In the genomic region with DNA sequence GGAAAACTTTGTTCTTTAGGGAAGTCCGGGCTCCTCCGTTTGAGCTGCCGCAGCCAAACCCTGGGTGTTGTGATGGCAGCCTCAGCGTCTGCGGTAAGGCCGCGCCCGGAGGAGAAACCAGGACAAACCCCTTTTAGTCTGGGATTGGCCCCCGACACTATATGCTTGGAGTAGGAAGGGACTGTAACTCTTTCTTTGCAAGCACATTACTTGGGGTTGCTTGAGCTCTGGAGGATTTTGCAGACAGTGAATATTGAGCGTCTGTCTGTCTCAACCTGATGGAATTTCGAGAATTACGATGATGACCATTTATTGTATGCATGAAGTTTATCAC, we compare ENCODE assay signal across 7 mouse cellular contexts. TPM values are rescaled to one million over a fixed set of nuclear protein-coding genes. Genes with fewer than 3 reads are reported as not detected.
DNase-seq lines count a peak whose midpoint lies in the region; ATAC-seq and TF ChIP-seq lines count a peak whose summit lies in the region.

No protein-coding gene starts in this region.

- H3K9ac ChIP-seq in lung, embryonic 15.5 days = peak overlapping the region; percentile 83
- peak overlapping the region; percentile 84 for H3K9ac ChIP-seq in limb, embryonic 11.5 days (ENCODE audit: low read length)

- no peaks in the 10 kb centered on the region for H3K9me3 ChIP-seq in lung, embryonic 15.5 days
- H3K9me3 ChIP-seq in forebrain, embryonic 10.5 days = peaks cover 6% of the 10 kb centered on the region; the same call in 1 of the 2 replicates
- H3K9me3 ChIP-seq in limb, embryonic 11.5 days (ENCODE audit: control insufficient read depth, low read length) = no peaks in the 10 kb centered on the region

- TF ChIP-seq POLR2A in olfactory bulb, adult 2 months (IDR thresholded peaks at IDR 0.05; ENCODE audit: insufficient read depth, low read depth, low read length) = no peak

- no peak for TF ChIP-seq CTCF in olfactory bulb, adult 2 months (IDR thresholded peaks at IDR 0.05; ENCODE audit: insufficient read depth, low read depth, low read length)

- H3K4me3 ChIP-seq in lung, embryonic 15.5 days = peak overlapping the region; percentile 72
- H3K4me3 ChIP-seq in forebrain, embryonic 10.5 days = peak overlapping the region; percentile 76
- H3K4me3 ChIP-seq in limb, embryonic 11.5 days (ENCODE audit: low read depth, low read length) = peak overlapping the region; percentile 70
- H3K4me3 ChIP-seq in olfactory bulb, adult 2 months (ENCODE audit: insufficient read depth, low read depth, low read length) = peak overlapping the region; percentile 65

- H3K4me1 ChIP-seq in lung, embryonic 15.5 days = peaks cover 15% of the 10 kb centered on the region
- H3K4me1 ChIP-seq in forebrain, embryonic 10.5 days = peaks cover 27% of the 10 kb centered on the region
- H3K4me1 ChIP-seq in limb, embryonic 11.5 days (ENCODE audit: control insufficient read depth, insufficient read depth, low read length) = peaks cover 9% of the 10 kb centered on the region
- 0 out of 2 replicates have a peak, but pooled peaks cover 2% of the 10 kb centered on the region for H3K4me1 ChIP-seq in olfactory bulb, adult 2 months (ENCODE audit: control insufficient read depth, insufficient read depth, low read length)

- intact Hi-C loops in left cerebral cortex, postnatal 10 days (cut with DNase I) = no loop called here
- intact Hi-C loops in left cerebral cortex, postnatal 25 days (cut with DNase I) = loop anchor here (1.0 kb wide), 1 partner anchor 56 kb away; the partner anchor contains the start of gene Rbm4b

- peak overlapping the region; percentile 73 for H3K4me2 ChIP-seq in lung, embryonic 15.5 days
- peak overlapping the region; percentile 46 for H3K4me2 ChIP-seq in limb, embryonic 11.5 days (ENCODE audit: low read depth, severe bottlenecking)

- peak overlapping the region; percentile 95 for H3K27ac ChIP-seq in lung, embryonic 15.5 days
- peak overlapping the region; percentile 95 for H3K27ac ChIP-seq in forebrain, embryonic 10.5 days
- H3K27ac ChIP-seq in limb, embryonic 11.5 days (replicated peaks; ENCODE audit: low read depth, low read length) = peak overlapping the region; percentile 88
- H3K27ac ChIP-seq in olfactory bulb, adult 2 months (ENCODE audit: insufficient read depth, low read depth, low read length) = peak overlapping the region; percentile 76

- H3K27me3 ChIP-seq in lung, embryonic 15.5 days = no peaks in the 10 kb centered on the region
- no peaks in the 10 kb centered on the region for H3K27me3 ChIP-seq in forebrain, embryonic 10.5 days (ENCODE audit: poor library complexity, severe bottlenecking)
- H3K27me3 ChIP-seq in limb, embryonic 11.5 days (ENCODE audit: control insufficient read depth, insufficient read depth, low read length) = no peaks in the 10 kb centered on the region

- 4% methylated on average over 12 of the region's 12 CpGs for WGBS in lung, embryonic 15.5 days
- 7% methylated on average over 12 of the region's 12 CpGs for WGBS in forebrain, embryonic 10.5 days
- WGBS in limb, embryonic 11.5 days = 5% methylated on average over 12 of the region's 12 CpGs
- 2% methylated on average over 12 of the region's 12 CpGs for WGBS in olfactory bulb, adult 2 months

- no peaks in the 10 kb centered on the region; the same call in 1 of the 2 replicates for H3K36me3 ChIP-seq in lung, embryonic 15.5 days
- H3K36me3 ChIP-seq in forebrain, embryonic 10.5 days (replicated peaks) = peaks cover 12% of the 10 kb centered on the region
- no peaks in the 10 kb centered on the region for H3K36me3 ChIP-seq in limb, embryonic 11.5 days (ENCODE audit: control insufficient read depth, insufficient read depth, low read length)

- ATAC-seq in lung, embryonic 15.5 days (ENCODE audit: borderline replicate concordance, extremely low read depth, low FRiP score, low TSS enrichment) = peak; percentile 46
- ATAC-seq in limb, embryonic 11.5 days (ENCODE audit: insufficient number of reproducible peaks, low FRiP score, low TSS enrichment, low read depth) = peak; percentile 37; the same call in 1 of the 2 replicates

- no peak for DNase-seq in lung, adult 18-20 months
- no peak for DNase-seq in forebrain, embryonic 10.5 days (ENCODE audit: extremely low spot score, low spot score)
- no peak for DNase-seq in limb, embryonic 11.5 days (ENCODE audit: low spot score)
- no peak for DNase-seq in left cerebral cortex, postnatal 10 days (ENCODE audit: extremely low spot score in 1 of 2, low spot score in 2 of 2)
- DNase-seq in left cerebral cortex, postnatal 25 days (ENCODE audit: low spot score in 2 of 2) = no peak

RNA-seq across cellular contexts. Expression of gene Rbm14, which starts 0.4 kb away (rescaled TPM):
- polyA plus RNA-seq in lung, embryonic 15.5 days (2015; fragmentation: Nextera tagmentation; extraction: Ambion mirVana) = 91.3 and 95.3 TPM in 2 replicates
- 137 and 140 TPM in 2 replicates for polyA plus RNA-seq in forebrain, embryonic 10.5 days (2016; fragmentation: Nextera tagmentation; extraction: Ambion mirVana)
- 119 and 122 TPM in 2 replicates for polyA plus RNA-seq in limb, embryonic 11.5 days (2014; fragmentation: Nextera tagmentation; extraction: Ambion mirVana)
- not detected in 2 replicates for polyA plus RNA-seq in olfactory bulb, adult 2 months (2012; ENCODE audit: insufficient read depth, insufficient read length, low replicate concordance, missing spikeins)
- total RNA-seq in left cerebral cortex, postnatal 10 days (2021) = 10 to 100 TPM; 52.7 to 57.0 TPM
- 10 to 100 TPM; 49.9 to 59.8 TPM for total RNA-seq in left cerebral cortex, postnatal 25 days (2021)

RNA-seq across cellular contexts. Expression of gene Gm21992, which starts 0.5 kb away (rescaled TPM):
- polyA plus RNA-seq in lung, embryonic 15.5 days (2015; fragmentation: Nextera tagmentation; extraction: Ambion mirVana) = 21.3 and 32.8 TPM in 2 replicates
- 34.4 and 35.7 TPM in 2 replicates for polyA plus RNA-seq in forebrain, embryonic 10.5 days (2016; fragmentation: Nextera tagmentation; extraction: Ambion mirVana)
- 27.6 and 31.8 TPM in 2 replicates for polyA plus RNA-seq in limb, embryonic 11.5 days (2014; fragmentation: Nextera tagmentation; extraction: Ambion mirVana)
- polyA plus RNA-seq in olfactory bulb, adult 2 months (2012; ENCODE audit: insufficient read depth, insufficient read length, low replicate concordance, missing spikeins) = not detected in 2 replicates
- 10 to 100 TPM; 16.0 to 16.2 TPM for total RNA-seq in left cerebral cortex, postnatal 10 days (2021)
- 10 to 100 TPM; 21.8 to 21.9 TPM for total RNA-seq in left cerebral cortex, postnatal 25 days (2021)

RNA-seq across cellular contexts. Expression of gene Rbm4, which starts 18.2 kb away (rescaled TPM):
- 57.6 and 64.1 TPM in 2 replicates for polyA plus RNA-seq in lung, embryonic 15.5 days (2015; fragmentation: Nextera tagmentation; extraction: Ambion mirVana)
- 94.2 and 96.7 TPM in 2 replicates for polyA plus RNA-seq in forebrain, embryonic 10.5 days (2016; fragmentation: Nextera tagmentation; extraction: Ambion mirVana)
- polyA plus RNA-seq in limb, embryonic 11.5 days (2014; fragmentation: Nextera tagmentation; extraction: Ambion mirVana) = 105 and 109 TPM in 2 replicates
- polyA plus RNA-seq in olfactory bulb, adult 2 months (2012; ENCODE audit: insufficient read depth, insufficient read length, low replicate concordance, missing spikeins) = 103 TPM in 1 of 2 replicates, not detected in the other
- total RNA-seq in left cerebral cortex, postnatal 10 days (2021) = 10 to 100 TPM; 68.0 to 68.9 TPM
- 10 to 100 TPM; 74.8 to 76.3 TPM for total RNA-seq in left cerebral cortex, postnatal 25 days (2021)

RNA-seq across cellular contexts. Expression of gene Ccs, which starts 27.3 kb away (rescaled TPM):
- 51.2 and 53.3 TPM in 2 replicates for polyA plus RNA-seq in lung, embryonic 15.5 days (2015; fragmentation: Nextera tagmentation; extraction: Ambion mirVana)
- 40.5 and 47.2 TPM in 2 replicates for polyA plus RNA-seq in forebrain, embryonic 10.5 days (2016; fragmentation: Nextera tagmentation; extraction: Ambion mirVana)
- polyA plus RNA-seq in limb, embryonic 11.5 days (2014; fragmentation: Nextera tagmentation; extraction: Ambion mirVana) = 46.8 and 48.0 TPM in 2 replicates
- not detected in 2 replicates for polyA plus RNA-seq in olfactory bulb, adult 2 months (2012; ENCODE audit: insufficient read depth, insufficient read length, low replicate concordance, missing spikeins)
- total RNA-seq in left cerebral cortex, postnatal 10 days (2021) = 10 to 100 TPM; 37.4 to 38.6 TPM
- total RNA-seq in left cerebral cortex, postnatal 25 days (2021) = 10 to 100 TPM; 32.0 to 32.8 TPM

RNA-seq across cellular contexts. Expression of gene Ccdc87, which starts 27.3 kb away (rescaled TPM):
- polyA plus RNA-seq in lung, embryonic 15.5 days (2015; fragmentation: Nextera tagmentation; extraction: Ambion mirVana) = 0.20 and 0.33 TPM in 2 replicates
- 0.18 TPM in 1 of 2 replicates, not detected in the other for polyA plus RNA-seq in forebrain, embryonic 10.5 days (2016; fragmentation: Nextera tagmentation; extraction: Ambion mirVana)
- not detected in 2 replicates for polyA plus RNA-seq in limb, embryonic 11.5 days (2014; fragmentation: Nextera tagmentation; extraction: Ambion mirVana)
- polyA plus RNA-seq in olfactory bulb, adult 2 months (2012; ENCODE audit: insufficient read depth, insufficient read length, low replicate concordance, missing spikeins) = not detected in 2 replicates
- 1 to 10 TPM; 2.4 to 2.9 TPM for total RNA-seq in left cerebral cortex, postnatal 10 days (2021)
- total RNA-seq in left cerebral cortex, postnatal 25 days (2021) = 1 to 10 TPM; 1.8 to 2.4 TPM
